Mouse (Mus musculus) thymus, adult 2 months (tissue): ENCODE measurements around the gene Cltb.

Experiments
- CTCF ChIP-seq: fragments of 200-500 bp; IDR thresholded peaks from 2 replicates; pipeline ENCODE4 v1.5.1; 2012; ENCODE audit warnings: mild to moderate bottlenecking, control low read depth, low read length, moderate library complexity, borderline replicate concordance; ENCODE audit not compliant: control insufficient read depth, poor library complexity, insufficient read depth; ENCODE audit errors: extremely low read depth
- POLR2A ChIP-seq: fragments of 200-500 bp; IDR thresholded peaks from 2 replicates; pipeline ENCODE4 v1.6.1; 2012; ENCODE audit warnings: mild to moderate bottlenecking, low read length, control low read depth, moderate library complexity; ENCODE audit not compliant: control insufficient read depth, poor library complexity, insufficient read depth; ENCODE audit errors: extremely low read depth

DNA sequence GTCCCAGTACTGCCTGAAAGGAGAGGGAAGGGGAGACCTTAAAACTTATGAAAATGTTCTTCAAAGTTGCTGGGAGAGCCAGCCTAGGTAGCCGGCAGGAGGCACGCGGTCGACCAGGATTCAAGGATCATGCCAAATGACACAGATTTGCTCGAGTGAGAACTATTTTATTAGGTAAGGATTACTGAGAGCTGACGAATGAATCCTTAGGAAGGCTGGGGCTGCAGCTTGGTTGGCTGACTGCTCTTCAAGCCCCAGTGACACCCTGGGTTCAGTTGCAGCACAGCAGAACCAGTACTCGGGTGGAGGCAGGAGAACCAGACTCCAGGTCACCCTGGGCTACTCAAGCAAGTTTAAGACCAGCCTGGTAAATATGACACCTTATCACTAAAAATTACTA is 63.1 kb downstream of the Cltb start:
- no peak for TF ChIP-seq CTCF
- TF ChIP-seq POLR2A: no peak
